Mouse (Mus musculus): ENCODE results near the gene Rap1gap.

Gene Rap1gap

GRCm38 (mm10) chr4:137770901-137771612 is 106.5 kb downstream of the Rap1gap start:
- DNase-seq (ENCODE audit: low read depth in 1 of 2, low spot score in 2 of 2): no peak

- DNase-seq (ENCODE audit: low read depth in 1 of 2, low spot score in 2 of 2): no peak
These were observed 107.2 kb downstream of the Rap1gap start for GRCm38 (mm10) chr4:137771749-137772148.

GRCm38 (mm10) chr4:137772438-137773056 is 108.0 kb downstream of the Rap1gap start:
- DNase-seq (ENCODE audit: low read depth in 1 of 2, low spot score in 2 of 2): no peak

- no peak for DNase-seq (ENCODE audit: low read depth in 1 of 2, low spot score in 2 of 2)
These were observed 108.9 kb downstream of the Rap1gap start for GRCm38 (mm10) chr4:137773369-137773899.

- DNase-seq (ENCODE audit: low read depth in 1 of 2, low spot score in 2 of 2): no peak
These were observed 109.5 kb downstream of the Rap1gap start for GRCm38 (mm10) chr4:137774013-137774412.

GRCm38 (mm10) chr4:137774505-137774904 is 110.0 kb downstream of the Rap1gap start:
- no peak for DNase-seq (ENCODE audit: low read depth in 1 of 2, low spot score in 2 of 2)

- DNase-seq (ENCODE audit: low read depth in 1 of 2, low spot score in 2 of 2): no peak
These were observed 113.3 kb downstream of the Rap1gap start for GRCm38 (mm10) chr4:137777866-137778265.

- no peak for DNase-seq (ENCODE audit: low read depth in 1 of 2, low spot score in 2 of 2)
These were observed 114.1 kb downstream of the Rap1gap start for GRCm38 (mm10) chr4:137778397-137779184.
